Mouse (Mus musculus) liver, adult 2 months (tissue): Measurements from ENCODE around the gene 1110004F10Rik. TPM values are rescaled to one million over a fixed set of nuclear protein-coding genes. Genes with fewer than 3 reads are reported as not detected.

Experiments used
- DNase-seq: peaks from one replicate; pipeline ENCODE4 v3.0.0-alpha.2; 2011; ENCODE audit warnings: low read depth, low spot score; ENCODE audit errors: extremely low read depth
- H3K27ac ChIP-seq: fragments of 200-500 bp; replicated peaks from 2 replicates; pipeline ENCODE4 v1.5.1; 2012; ENCODE audit warnings: low read depth, mild to moderate bottlenecking, control low read depth, inconsistent platforms, low read length; ENCODE audit not compliant: insufficient read depth
- H3K27me3 ChIP-seq: fragments of 200-500 bp; 2 replicates; pipeline ENCODE4 v1.6.1; 2012; ENCODE audit warnings: mild to moderate bottlenecking, moderate library complexity, low read length, inconsistent platforms; ENCODE audit not compliant: control insufficient read depth, insufficient read depth
- H3K36me3 ChIP-seq: fragments of 200-500 bp; 2 replicates; pipeline ENCODE4 v1.6.1; 2012; ENCODE audit warnings: low read length, inconsistent platforms; ENCODE audit not compliant: control insufficient read depth, insufficient read depth
- H3K4me1 ChIP-seq: fragments of 200-500 bp; 2 replicates; pipeline ENCODE4 v1.6.1; 2011; ENCODE audit warnings: low read length; ENCODE audit not compliant: control insufficient read depth, insufficient read depth
- H3K4me3 ChIP-seq: fragments of 200-500 bp; 2 replicates; pipeline ENCODE4 v1.5.1; 2011; ENCODE audit warnings: low read depth, mild to moderate bottlenecking, control low read depth, low read length, moderate library complexity; ENCODE audit not compliant: insufficient read depth
- H3K79me2 ChIP-seq: fragments of 200-500 bp; 2 replicates; pipeline ENCODE4 v1.6.1; 2012; ENCODE audit warnings: inconsistent platforms, mild to moderate bottlenecking, low read length, moderate library complexity; ENCODE audit not compliant: control insufficient read depth, insufficient read depth
- H3K9ac ChIP-seq: fragments of 200-500 bp; 2 replicates; pipeline ENCODE4 v1.6.1; 2012; ENCODE audit warnings: low read depth, mild to moderate bottlenecking, control low read depth, inconsistent platforms, low read length
- CTCF ChIP-seq: fragments of 200-500 bp; IDR thresholded peaks from 2 replicates; pipeline ENCODE4 v1.5.1; 2011; ENCODE audit warnings: low read depth, low read length, control low read depth
- POLR2A ChIP-seq: fragments of 200-500 bp; IDR thresholded peaks from 2 replicates; pipeline ENCODE4 v1.6.1; 2011; ENCODE audit warnings: low read length, control low read depth; ENCODE audit not compliant: insufficient read depth; ENCODE audit errors: extremely low read depth
- WGBS: fragments of 180-500 bp; shearing (Covaris S2); methylation state at CpG from one replicate; pipeline ENCODE4 v1.1.7; 2018; 5-methylcytosine and 5-hydroxymethylcytosine counted together
- polyA plus RNA-seq: library from polyadenylated mRNA; depleted of rRNA; stranded (reverse); fragments of >200 nt; gene quantifications from 2 replicates; pipeline ENCODE4 v1.2.3, GENCODE M21; 2012
- total RNA-seq: library from RNA; depleted of rRNA; stranded (reverse); fragments of >200 nt; gene quantifications from 2 replicates; pipeline ENCODE4 v1.2.3, GENCODE M21; 2014

1110004F10Rik gene
- total and polyA plus RNA-seq, 2 experiments, result 32.1 to 44.8 TPM

DNA sequence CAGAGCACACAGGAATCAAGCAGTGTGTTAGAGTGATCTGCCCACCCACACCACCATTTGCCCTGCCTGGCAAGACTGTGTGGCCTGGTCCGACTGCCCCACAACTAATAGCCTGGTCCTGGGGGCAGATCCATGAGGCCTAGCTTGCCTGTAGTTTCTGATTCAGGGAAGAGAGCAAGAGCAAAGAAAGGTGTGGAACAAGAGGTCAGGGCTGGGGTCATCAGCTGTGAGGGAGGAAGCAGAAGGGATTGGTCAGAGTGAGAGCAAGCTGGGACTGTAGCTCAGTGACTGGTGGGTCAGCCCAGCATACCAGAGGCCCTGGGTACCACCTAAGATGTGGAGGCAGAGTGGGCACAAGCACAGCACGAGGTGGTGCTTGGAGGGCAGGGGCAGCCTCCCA is 87.9 kb downstream of the 1110004F10Rik start:
- TF ChIP-seq POLR2A (no peak), CTCF (no peak)
- WGBS, result 78% methylated on average over 2 of the region's 2 CpGs

DNA sequence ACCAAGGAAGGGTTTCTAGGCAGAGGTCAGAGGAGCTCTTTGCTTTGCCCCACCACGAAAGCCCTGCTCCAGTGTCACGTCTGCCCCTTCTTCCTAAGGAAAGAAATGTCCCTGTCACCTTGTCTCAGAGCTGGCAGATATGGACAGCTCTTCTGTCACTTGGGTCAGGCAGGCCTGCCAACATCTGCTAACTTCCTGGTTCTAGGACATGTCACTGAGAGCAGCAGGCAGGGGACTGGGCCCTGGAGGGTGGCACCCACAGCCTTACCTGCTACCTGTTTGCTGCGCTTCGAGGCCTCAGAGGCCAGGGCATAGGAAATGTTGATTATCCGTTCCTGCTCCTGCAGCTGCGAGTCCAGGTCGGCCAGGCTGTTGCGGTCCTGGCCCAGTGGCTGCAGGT is 89.1 kb downstream of the 1110004F10Rik start:
- no peak overlapping the region for H3K4me3 ChIP-seq
- H3K36me3 ChIP-seq, result no peaks in the 10 kb centered on the region
- no peaks in the 10 kb centered on the region for H3K4me1 ChIP-seq
- H3K9ac ChIP-seq, result no peak overlapping the region
- H3K27ac ChIP-seq, result no peak overlapping the region
- DNase-seq, result no peak
- no peaks in the 10 kb centered on the region for H3K27me3 ChIP-seq
- WGBS, result 96% methylated on average over 8 of the region's 8 CpGs
- TF ChIP-seq CTCF, result no peak
- TF ChIP-seq POLR2A, result no peak
- no peaks in the 10 kb centered on the region for H3K79me2 ChIP-seq

More for the DNA sequence above, 87.9 kb downstream of the 1110004F10Rik start:
- Histone ChIP-seq H3K4me3 (no peak overlapping the region), H3K27ac (no peak overlapping the region), H3K36me3 (no peaks in the 10 kb centered on the region), H3K79me2 (no peaks in the 10 kb centered on the region), H3K4me1 (no peaks in the 10 kb centered on the region), H3K9ac (no peak overlapping the region), H3K27me3 (no peaks in the 10 kb centered on the region)
- DNase-seq, result no peak

DNA sequence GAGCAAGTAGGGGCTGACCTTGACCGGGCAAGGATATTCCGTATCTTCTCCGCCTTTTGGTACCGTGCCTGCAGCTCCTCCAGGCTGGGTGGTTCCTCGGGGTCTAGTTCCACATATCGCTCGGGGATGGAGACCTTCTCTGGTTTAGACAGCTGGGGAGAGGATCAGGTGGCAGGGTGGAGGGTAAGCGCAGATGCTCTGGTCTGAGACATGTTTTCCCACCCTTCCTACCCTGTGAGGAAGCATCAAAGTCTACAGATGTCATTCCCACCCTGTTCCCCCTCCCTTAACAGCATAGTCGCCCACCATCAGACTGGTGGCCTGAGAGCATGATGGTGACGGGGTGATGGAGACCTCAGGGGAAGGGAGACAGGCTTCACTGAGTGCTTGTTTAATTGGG is 90.2 kb downstream of the 1110004F10Rik start:
- no peak overlapping the region for H3K27ac ChIP-seq
- WGBS, result 92% methylated on average over 10 of the region's 10 CpGs
- H3K27me3 ChIP-seq, result no peaks in the 10 kb centered on the region
- no peak for DNase-seq
- H3K79me2 ChIP-seq, result no peaks in the 10 kb centered on the region
- H3K36me3 ChIP-seq, result no peaks in the 10 kb centered on the region
- H3K4me3 ChIP-seq, result no peak overlapping the region
- no peak overlapping the region for H3K9ac ChIP-seq
- no peaks in the 10 kb centered on the region for H3K4me1 ChIP-seq
- no peak for TF ChIP-seq CTCF
- no peak for TF ChIP-seq POLR2A

DNA sequence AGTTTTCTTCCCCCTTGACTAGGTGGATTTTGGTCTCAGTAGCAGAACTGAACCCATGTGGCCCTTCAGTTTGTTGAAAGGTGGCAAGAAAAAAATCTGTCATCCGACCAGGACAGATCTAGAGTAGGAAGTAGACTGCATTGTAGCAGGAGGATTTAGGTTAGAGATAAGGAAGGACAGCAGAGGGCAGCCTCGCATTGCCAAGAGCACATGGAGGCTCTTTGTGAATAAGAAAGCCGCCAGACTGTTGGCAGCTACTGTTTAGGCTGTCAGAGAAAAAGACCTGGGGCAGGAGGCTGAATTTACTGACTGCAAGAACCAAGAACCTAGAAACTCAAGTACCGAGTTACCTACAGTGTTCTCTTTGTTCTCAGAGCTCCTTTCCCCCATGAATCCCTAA is 92.2 kb downstream of the 1110004F10Rik start:
- Histone ChIP-seq H3K9ac (no peak overlapping the region), H3K4me1 (no peaks in the 10 kb centered on the region), H3K27me3 (no peaks in the 10 kb centered on the region), H3K4me3 (no peak overlapping the region), H3K27ac (no peak overlapping the region), H3K36me3 (no peaks in the 10 kb centered on the region), H3K79me2 (no peaks in the 10 kb centered on the region)
- TF ChIP-seq CTCF (no peak), POLR2A (no peak)
- no peak for DNase-seq
- WGBS, result 70% methylated on average over 4 of the region's 4 CpGs

DNA sequence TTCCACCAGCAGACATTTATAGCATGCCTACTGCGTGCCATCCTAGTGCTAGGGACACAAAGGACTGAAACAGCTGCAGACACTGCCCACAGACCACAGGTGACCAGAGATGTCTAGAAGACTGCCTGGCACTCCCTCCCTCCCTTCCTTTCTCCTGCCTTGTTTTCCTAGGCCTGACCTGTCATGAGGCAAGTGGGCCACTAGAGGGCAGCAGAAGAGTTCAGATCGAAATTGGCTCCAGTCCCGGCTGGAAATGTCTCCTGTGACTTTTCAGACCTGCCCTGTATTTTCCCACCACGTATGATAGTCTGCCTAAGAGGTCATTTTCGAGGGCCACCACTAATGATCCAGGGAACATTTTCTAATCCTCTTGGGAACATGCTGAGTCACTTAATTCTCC is 92.9 kb downstream of the 1110004F10Rik start:
- no peak overlapping the region for H3K9ac ChIP-seq
- 6% methylated on average over 5 of the region's 5 CpGs for WGBS

DNA sequence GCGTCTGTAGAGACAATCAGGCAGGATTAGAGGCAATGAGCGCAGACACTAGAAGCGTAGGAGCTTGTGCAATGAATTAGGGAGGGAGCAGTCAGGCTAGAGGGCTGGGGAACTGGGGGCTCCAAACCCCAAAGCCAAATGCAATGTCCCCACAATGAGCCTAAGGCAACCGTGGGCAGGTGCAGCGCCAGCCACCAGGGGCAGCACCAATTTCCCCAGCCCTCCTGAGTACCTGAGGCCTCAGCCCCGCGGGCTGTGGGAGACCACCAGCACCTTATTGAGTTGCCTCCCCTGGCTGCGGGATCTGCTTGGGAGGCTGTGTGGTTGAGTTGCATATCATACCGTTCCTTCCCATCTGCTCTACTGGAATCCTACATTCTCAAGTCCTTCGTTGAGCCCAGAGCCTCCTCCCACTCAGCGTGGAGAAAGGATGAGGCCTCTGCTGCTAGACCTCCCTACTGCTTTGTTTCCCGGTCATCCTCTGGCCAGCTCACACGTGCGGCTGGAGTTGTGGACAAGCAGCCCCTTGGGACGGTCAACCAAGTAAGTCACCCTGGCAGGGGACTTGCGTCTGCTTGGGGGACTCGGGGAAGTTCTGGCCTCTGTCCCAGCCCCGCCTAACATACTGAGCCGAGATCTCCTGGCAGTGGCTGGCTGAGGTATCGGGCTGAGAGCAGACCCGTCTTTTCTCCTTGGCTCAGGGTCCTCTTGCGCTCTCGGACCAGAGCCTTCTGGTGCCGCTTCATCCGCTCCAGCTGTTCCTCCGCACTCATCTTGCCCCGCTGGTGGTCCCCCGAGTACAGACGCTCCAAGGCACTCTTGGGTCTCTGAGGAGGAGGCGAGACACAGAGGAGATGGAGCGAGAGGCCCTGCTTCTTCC is 95.5 kb downstream of the 1110004F10Rik start:
- Histone ChIP-seq H3K27me3 (no peaks in the 10 kb centered on the region), H3K79me2 (no peaks in the 10 kb centered on the region), H3K27ac (no peak overlapping the region), H3K4me3 (no peak overlapping the region), H3K9ac (no peak overlapping the region), H3K36me3 (no peaks in the 10 kb centered on the region; the same call in 1 of the 2 replicates), H3K4me1 (no peaks in the 10 kb centered on the region)
- 84% methylated on average over 31 of the region's 31 CpGs for WGBS
- no peak for DNase-seq
- no peak for TF ChIP-seq POLR2A
- 0 out of 2 replicates have a peak, but pooled peaks have one; percentile 8 for TF ChIP-seq CTCF

More for the DNA sequence above, 92.9 kb downstream of the 1110004F10Rik start:
- Histone ChIP-seq H3K4me3 (no peak overlapping the region), H3K36me3 (no peaks in the 10 kb centered on the region), H3K4me1 (no peaks in the 10 kb centered on the region), H3K79me2 (no peaks in the 10 kb centered on the region), H3K27me3 (no peaks in the 10 kb centered on the region), H3K27ac (no peak overlapping the region)
- TF ChIP-seq CTCF (peak; percentile 90), POLR2A (no peak)
- DNase-seq, result peak; percentile 48
